Mouse (Mus musculus) heart, postnatal 10 days (tissue): ENCODE measurements at regions not wholly inside any gene's neighbourhood (a gene's known extent, or its start where the extent isn't known, plus 50 kb on each side); places are given as distances from the start of the nearest gene placed in this dataset.

Experiments
- DNase-seq, 2 experiments: peaks; one replicate each; pipeline ENCODE4 v3.0.0; 2021
- intact Hi-C: fragments of 180-260 bp; cut with DNase I; formaldehyde crosslinking; loops from one replicate; pipeline ENCODE4 v1.15.1; 2025

GRCm38 (mm10) chr14:68973636-68974101 lies 320.4 kb downstream of the Synb start:
- DNase-seq: peak; percentile 54 to 55

DNA sequence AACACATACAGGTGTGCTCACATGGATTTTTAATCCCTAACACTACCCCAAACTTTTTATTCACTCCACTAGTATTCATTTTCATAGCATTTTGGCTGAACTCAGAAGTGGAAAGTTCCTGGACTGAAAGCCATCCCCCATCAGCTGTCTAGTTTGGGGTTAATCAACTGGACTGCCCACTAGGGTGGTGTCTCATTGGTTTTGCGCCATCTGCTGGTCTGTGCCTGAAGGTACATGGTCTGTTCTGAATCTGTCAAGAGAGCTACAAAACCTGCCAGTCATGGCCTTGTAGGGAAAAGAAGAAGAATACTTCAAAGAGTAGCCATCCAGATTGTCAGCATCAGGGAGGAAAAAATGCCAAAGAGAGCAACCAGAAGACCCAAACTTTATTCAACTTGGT lies 327.3 kb downstream of the Synb start:
- intact Hi-C loops: loop anchor here (2.0 to 5.0 kb wide), 2 partner anchors 176 to 232 kb away; no protein-coding TSS in a partner anchor
- DNase-seq: peak; percentile 64 to 77

More at GRCm38 (mm10) chr14:68973636-68974101, 320.4 kb downstream of the Synb start:
- intact Hi-C loops: no loop called here

DNA sequence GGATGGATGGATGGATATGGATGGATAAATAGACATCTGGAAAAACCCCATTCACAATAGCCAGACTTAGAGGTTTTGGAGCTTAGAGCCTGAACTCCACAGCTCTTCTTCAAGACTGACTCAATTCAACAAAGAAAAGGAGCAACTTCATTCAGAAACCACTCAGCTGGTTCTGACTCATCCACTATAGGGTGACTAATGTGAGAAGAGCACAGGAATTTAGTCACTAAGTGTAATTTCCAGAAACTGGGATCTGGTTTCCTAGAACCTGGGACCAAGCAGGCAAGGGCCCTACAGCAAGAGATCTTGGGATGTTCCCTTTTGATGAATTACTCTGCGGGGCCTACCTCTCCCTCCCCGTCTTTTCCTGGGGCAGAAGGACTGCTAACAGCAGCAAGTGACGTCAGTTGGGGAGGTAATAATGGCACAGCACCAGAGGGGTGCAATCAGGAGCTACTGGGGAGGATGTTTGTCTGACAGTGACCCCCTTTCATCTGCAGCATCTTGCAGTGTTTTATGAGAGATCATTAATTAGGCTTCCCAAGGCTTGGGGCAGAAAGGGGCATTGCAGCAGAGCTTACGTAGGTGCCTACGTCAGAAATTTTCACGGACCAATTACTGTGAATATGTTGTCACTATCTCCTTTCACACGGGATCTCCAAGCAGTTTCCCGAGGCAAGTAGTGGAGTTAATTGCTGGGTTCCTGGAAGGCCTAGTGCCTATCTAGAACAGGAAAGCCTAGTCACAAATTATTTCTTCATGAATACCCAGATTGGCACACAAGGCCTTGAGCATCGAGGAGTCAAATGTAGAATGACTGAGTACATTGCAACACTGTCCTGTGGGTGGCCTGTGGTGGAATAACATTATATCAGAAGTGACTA lies 339.3 kb downstream of the Synb start:
- intact Hi-C loops: no loop called here
- DNase-seq: no peak

GRCm38 (mm10) chr14:68945906-68946305 lies 348.2 kb downstream of the Synb start:
- intact Hi-C loops: no loop called here
- DNase-seq: no peak

DNA sequence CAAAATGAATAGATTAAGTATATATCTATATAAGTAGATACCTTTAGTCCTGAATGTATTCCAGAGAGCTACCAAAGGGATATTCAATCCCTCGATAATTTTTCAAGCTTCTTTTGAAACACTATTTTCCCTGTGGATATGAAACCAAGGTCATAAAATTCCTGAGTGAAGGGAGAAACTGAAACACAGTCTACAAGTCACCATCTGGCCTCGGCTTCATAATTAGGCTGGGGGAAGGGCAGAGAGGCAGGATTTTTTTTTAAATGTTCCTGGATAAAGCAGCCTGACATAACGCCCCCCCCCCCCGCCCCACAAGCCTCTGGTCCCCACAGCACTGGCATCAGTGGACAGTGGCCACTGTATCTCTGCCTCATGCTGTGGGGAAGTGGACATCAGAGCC lies 348.7 kb downstream of the Synb start:
- no peak for DNase-seq
- intact Hi-C loops: no loop called here

DNA sequence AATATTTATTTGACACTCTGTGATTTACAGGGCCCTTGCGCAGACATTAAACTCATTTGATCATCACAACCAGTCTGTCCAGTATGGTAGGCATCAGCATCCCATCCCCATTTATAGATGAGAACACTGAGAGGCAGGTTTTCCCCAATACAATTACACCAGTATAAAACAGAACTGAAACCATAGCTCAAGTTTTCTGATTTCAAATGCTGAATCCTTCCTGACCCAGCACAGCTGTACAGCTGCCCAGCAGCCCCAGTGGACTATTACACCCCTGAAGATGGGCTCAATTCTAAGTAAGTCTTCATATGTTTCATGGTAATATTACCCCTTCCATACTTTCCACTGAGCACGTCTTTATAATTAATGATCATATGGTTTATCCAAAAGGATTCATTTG lies 352.3 kb downstream of the Synb start:
- no peak for DNase-seq
- intact Hi-C loops: no loop called here

GRCm38 (mm10) chr14:68941132-68941690 lies 352.9 kb downstream of the Synb start:
- DNase-seq: no peak
- intact Hi-C loops: no loop called here

DNA sequence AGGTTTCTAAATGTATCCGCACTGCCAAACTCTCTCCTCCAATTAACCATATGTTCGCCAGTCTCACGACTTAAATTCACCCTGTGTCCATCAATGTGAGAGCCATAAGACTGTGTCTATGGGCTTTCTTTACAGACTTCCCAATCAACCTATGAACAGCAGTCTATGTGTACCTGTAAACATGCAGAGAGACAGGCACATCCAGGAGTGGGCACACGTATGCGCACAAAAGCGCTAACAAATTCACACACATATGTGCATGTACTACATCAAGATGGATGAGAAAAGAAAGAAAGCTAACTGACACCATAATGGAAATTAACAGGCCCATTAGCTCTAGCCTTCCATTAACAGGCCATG lies 358.8 kb downstream of the Synb start:
- intact Hi-C loops: no loop called here
- DNase-seq: no peak

GRCm38 (mm10) chr14:68934611-68935302 lies 359.3 kb downstream of the Synb start:
- peak; percentile 35 to 47 for DNase-seq
- intact Hi-C loops: no loop called here

GRCm38 (mm10) chr14:68927814-68928213 lies 366.3 kb downstream of the Synb start:
- DNase-seq: no peak
- intact Hi-C loops: no loop called here

GRCm38 (mm10) chr14:68923054-68923453 lies 371.0 kb downstream of the Synb start:
- intact Hi-C loops: no loop called here
- DNase-seq: peak in 1 of 2 experiments; percentile 12

DNA sequence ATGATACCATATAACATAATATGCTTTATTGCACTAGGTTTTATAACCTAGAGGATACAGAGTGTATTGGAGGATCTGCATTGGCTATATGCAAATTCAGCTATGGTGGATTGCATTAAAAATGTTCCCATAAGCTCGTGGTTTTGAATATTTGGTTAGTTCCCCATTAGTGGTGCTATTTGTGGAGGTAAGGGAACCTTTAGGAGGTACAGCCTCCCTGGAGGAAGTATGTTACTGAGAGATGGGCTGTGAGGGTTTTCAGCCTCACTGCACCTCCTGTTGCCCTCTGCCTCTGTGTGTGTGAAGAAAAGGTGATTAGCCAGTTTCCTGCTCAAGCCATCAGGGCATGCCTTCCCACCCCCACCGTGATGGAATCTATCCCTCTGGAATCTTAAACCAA lies 372.1 kb downstream of the Synb start:
- DNase-seq: no peak
- intact Hi-C loops: no loop called here

DNA sequence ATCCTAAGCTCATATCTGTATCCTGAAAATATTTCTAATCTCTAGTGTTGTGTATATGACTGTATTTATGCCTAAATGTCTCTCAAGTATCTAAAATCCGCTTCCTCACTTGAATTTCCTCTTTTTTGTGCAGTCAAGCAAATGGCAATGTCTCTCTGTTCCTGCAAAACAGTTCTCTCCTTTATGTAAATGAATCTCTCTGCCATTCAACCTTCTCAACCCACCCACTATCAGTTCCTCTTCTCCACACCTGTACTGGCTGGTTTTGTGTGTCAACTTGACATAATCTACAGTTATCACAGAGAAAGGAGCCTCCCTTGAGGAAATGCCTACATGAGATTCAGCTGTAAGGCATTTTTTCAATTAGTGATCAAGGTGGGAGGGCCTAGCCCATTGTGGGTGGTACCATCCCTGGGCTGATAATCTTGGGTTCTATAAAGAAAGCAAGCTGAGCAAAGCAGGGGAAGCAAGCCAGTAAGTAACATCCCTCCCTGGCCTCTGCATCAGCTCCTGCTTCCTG lies 375.5 kb downstream of the Synb start:
- no peak for DNase-seq
- intact Hi-C loops: no loop called here

DNA sequence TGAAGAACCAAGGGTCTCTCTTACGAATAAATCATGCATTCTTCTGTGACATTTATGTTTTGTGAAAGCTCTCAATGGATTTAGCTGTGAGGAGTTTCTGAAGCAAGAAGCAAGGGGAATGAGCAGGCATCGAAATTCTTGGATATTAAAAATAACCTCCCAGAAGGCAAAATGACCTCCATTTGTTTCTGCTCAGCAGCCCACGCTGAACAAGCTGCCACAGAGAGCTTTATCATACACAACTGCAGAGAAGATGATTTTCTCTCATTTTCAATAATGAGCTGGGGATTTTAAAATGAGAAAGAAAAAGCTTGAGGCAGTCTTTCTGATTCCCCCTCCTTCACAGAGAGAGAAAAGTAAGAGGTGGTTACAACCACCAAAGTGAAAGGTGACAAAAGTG lies 394.2 kb downstream of the Synb start:
- intact Hi-C loops: no loop called here
- DNase-seq: no peak

GRCm38 (mm10) chr14:68877171-68877570 lies 416.9 kb downstream of the Synb start:
- no peak for DNase-seq
- intact Hi-C loops: no loop called here

GRCm38 (mm10) chr14:68861071-68861470 lies 433.0 kb downstream of the Synb start:
- intact Hi-C loops: no loop called here
- no peak for DNase-seq

DNA sequence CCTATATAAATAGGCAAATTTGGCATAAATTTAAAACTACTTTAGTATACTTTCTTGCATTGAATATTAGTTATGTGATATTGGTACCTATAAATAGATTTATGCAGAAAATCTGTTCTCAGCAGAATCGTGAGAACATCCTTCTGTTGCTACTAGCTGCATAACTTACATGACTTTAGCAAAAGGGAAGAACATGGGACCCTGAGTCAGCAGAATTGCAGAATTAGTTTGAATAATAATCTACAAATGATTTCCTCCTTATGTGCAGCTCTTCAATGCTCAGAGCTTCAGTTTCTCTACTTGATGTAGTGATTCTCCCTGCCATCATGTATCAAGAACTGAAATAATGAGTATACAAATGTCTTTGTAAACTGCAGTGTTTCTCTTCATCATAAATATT lies 436.2 kb downstream of the Synb start:
- no peak for DNase-seq
- intact Hi-C loops: no loop called here

GRCm38 (mm10) chr14:68848506-68848905 lies 445.6 kb downstream of the Synb start:
- intact Hi-C loops: no loop called here

DNA sequence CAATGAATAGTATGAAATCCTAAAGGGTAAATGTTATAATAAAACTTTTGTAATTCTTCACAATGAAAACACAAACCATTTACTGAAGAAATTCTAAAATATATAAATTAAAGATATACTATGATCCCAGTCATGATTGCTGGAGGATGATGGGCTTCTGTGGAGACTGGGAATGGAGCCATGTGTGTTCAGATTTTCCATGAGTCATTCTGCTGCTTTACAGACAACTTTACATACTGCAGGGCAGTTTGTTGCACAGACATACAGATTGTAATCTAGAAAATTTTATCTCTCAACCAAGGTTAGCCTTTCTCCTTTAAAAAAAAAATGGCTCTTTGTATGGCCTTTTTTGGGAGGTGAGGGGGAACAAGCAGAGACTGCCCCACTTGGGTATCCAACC lies 446.5 kb downstream of the Synb start:
- intact Hi-C loops: no loop called here
- DNase-seq: no peak

More at GRCm38 (mm10) chr14:68848506-68848905, 445.6 kb downstream of the Synb start:
- no peak for DNase-seq

DNA sequence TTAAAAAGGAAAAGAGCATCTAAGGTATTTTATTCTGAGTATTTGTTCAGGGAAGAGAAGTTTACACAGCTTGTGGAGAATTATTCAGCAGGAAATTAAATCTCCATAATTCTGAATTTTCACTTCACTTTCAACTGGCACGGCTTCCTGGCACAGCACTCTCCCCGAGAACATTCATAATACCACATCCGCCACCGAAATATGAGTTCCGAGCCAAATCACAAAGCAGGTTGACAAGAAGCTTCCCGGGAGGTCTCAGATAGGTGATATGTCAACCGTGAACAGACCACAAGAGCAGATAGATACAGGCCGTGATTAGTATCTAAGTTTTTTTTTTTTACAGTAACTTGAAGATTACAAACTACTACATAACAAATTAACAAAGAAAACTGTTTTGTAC lies 473.9 kb downstream of the Synb start:
- intact Hi-C loops: no loop called here
- DNase-seq: no peak

DNA sequence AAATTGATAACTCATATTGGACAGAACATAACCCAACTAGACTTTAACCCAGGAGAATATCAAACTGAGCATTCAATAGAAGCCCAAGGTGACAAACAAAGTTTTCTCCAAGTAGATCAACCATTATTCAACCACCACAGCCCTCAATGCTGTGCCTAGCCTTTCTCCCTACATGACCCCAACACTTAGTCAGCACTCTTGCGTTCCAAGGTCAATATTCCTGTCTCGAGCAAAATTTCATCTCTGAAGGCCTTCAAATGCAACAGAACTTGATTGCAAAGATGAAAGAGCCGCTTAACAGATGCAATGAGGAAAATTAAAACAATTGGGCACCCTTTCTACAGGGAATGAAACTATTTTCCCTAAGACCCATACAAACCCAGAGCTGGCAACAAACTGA lies 485.1 kb downstream of the Synb start:
- no peak for DNase-seq
- intact Hi-C loops: no loop called here
